Mouse (Mus musculus): Measurements from ENCODE around the gene Auh.
A peak's percentile ranks its signal among the peaks of the same experiment; 100 is the strongest.

Auh gene

DNA sequence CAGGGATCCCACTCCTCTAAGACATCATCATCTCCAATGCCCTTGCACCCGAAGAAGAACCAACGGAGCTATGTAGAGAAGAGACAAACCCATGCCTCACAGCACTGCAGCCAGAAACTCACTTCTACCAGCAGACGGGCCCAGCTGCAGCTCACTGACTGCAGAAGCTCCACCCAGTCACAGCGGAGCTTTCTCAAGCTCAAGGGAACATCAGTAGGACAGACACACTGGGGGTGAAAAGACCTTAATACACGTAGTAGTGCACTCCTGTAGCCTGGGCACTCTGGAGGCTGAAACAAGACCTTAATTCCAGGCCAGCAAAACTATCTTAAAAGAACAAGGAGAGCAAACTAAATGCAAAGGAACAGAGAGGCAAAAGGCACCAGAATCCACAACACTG, 5.0 kb downstream of the Auh start:
- no peak for DNase-seq (ENCODE audit: inconsistent ontology term)

DNA sequence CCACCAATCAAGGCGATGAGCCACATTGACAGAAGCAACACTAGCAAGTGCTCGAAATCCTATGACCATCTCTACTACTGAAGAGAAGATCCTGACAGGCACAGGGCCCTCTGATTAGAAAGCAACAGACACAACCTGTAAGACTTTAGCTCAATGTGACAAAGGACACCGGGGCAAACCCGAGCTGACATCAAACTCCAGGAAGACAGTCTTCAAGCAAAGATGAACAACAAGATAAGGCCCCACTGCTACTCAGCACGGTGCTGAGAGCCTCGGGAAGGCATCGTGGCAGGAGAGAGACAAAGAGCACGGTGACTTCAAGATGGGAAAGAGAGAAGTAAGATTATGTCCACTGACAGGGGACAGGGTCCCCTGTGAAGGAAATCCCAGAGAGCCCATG, 7.5 kb downstream of the Auh start:
- DNase-seq (ENCODE audit: inconsistent ontology term): no peak

DNA sequence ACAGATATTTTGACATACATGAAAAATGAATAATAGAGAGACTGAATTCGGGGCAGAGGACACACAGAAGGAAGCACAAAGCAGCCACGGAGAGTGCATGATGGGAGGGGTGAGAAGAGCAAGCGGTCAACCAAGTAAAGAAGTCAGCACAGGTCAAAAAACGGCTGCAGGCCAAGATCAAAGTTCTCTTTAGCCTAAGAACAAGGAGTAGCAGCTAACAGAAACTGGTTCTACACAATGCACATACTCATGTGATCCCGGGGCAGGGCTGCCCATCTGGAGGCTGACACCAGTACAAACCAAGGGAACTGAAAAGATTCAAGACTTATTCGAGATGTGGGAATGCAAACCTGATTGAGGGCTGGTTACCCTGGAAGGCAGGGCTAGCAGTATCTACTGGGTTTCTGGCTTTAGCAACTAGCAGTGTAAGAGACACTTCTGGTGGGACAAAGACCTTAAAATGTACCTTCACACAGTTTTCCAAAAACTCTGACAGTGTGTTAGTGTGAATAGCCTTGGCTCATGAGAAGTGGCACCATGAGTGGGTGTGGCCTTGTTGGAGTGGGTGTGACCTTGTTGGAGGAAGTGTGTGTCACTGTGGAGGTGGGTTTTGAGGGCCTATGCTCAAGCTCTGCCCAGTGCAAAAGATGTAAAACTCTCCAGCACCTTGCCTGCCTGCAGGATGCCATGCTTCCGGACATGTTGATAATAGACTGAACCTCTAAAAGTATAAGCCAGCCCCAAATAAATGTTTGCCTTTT, 8.2 kb downstream of the Auh start:
- no peak for DNase-seq (ENCODE audit: inconsistent ontology term)

DNA sequence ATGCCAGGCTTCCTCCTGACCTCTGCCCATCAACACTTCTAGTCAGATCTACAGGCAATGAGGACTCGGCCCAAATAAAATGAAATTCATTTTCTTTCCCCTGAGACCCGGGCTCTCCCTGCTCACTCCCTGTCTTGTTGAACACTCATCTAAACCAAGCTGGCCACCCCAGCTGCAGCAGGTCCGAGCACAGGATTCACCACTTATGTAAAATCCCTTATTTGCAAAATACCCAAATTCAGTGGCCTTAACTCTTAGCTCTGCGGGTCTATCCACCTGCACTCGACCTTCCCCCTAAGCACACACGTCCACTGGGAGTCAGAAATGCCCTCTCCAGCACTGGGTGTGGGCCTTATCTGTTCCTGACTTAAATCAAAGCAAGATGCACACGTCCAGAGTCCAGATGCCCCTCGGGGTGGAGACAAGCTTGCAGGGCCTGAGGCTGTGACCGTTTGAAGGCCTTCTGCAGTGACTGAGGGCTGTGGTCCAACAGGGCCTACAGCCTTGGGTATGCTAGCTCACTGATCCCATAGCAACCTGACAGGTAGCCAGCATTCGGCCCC, 9.6 kb downstream of the Auh start:
- no peak for DNase-seq (ENCODE audit: inconsistent ontology term)

DNA sequence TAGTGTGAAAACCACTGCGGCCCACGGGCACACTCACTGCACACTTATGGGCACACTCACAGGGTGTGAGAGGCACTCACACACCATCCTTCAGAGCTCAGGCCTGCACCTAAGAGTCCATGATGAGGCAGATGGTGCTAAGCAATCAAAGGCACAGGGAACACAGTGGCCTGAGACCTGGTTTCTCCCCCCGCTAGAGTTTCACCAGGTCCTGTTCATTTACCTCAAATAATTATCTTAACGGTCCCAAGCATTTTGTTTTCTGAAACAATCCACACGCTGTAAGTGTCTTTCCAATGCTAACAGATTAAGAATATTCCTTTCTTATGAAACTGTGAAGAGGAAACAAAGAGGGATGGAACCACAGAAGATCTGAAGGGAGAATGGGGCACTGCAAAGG, 11.1 kb downstream of the Auh start:
- no peak for DNase-seq (ENCODE audit: inconsistent ontology term)

DNA sequence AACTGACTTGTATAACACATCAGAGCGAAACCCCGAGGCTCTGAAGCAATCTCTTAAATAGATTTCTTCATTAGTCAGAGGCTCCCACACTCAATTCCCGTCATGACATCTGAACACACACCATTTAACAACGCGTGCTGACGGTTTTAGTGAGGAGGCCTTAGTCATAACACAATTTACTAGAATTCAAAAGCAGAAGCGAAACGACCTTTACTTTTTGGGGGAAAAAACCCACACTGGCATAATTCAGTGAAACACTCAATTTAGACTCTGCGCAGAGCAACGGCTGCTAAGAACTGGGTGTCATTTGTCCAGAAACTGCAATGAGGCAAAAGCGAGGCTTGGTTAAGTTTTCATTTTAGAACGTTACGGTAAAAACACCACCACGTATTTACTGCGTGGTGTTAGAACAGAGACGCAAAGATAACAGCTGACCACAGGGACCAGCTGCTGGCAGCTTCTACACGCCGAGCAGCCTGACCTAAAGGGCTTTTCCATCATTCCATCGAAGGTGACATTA, 14.8 kb downstream of the Auh start:
- no peak for DNase-seq (ENCODE audit: inconsistent ontology term)

DNA sequence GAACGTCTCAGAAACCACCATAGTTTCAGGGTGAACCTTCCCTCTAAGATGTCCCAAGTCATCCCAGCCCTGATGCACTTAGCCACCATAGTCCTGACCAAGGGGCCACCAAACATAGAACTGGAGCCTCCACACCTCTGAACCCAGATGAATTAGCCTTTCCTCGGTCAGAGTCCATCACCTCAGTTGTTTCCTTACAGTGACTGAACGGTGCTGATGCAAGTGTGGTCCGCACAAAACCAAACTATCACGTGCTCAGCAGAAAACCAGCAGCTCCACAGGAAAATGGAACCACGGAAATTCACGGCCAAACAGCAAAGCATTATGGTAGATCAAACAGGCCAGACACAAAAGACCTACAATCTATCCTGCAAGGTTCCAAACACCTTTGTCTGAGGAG, 15.6 kb downstream of the Auh start:
- DNase-seq (ENCODE audit: inconsistent ontology term): no peak

DNA sequence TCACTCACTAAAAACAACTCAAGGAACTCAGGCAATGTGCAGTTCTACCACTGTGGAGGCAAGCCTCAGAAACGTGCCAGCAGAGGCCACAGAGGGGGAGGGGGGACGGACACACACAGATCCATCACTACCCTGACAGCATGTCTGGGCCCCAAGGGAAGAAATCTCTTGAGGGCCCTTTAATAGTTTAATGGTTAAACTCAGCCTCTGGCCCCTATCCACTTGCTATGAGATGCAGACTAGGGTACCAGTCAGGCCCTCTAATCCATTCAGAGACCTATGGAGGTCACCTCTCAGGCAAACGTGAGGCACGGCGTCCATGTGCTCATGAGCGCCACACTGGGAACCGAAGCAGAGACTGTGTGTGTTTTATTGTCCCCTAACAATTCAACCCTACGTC, 17.0 kb downstream of the Auh start:
- DNase-seq (ENCODE audit: inconsistent ontology term): no peak

DNA sequence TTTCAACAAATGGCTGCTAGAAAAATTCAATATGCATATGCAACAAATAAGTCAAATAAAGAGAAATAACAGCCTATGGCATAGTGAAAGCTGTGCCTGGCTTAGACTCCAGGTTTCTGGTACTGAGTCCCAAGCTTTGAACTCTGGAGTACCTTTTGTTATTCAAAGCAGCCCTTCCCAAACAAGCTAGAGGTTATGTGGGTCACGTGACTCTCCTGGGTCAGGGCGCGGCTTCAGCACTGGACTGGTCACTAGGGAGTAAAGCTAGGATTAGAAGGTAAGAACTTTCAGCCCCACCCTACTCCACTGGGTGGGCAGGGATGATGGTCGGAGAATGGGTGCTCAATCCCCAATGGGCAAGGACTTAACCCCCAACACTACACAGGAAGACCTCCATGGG, 18.2 kb downstream of the Auh start:
- no peak for DNase-seq (ENCODE audit: inconsistent ontology term)

DNA sequence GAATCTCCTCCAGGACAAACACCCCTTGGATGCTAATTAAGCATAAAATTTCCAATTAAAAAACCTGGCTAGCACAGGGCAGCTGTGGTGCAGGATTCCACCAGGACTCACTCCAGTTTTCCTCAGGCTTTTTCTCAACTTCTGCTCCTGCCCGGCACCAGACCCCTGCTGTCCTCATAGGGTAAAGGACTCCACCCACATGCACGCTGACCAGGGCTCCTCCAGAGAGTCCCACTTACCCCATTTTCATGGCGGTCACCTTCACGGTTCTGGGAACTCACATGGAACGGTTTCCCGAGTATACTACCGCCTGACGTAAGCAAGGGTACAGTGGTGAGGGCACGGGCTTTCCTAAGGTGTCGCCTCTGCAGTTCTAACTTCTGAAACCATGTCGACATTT, 23.2 kb downstream of the Auh start:
- DNase-seq (ENCODE audit: inconsistent ontology term): no peak

DNA sequence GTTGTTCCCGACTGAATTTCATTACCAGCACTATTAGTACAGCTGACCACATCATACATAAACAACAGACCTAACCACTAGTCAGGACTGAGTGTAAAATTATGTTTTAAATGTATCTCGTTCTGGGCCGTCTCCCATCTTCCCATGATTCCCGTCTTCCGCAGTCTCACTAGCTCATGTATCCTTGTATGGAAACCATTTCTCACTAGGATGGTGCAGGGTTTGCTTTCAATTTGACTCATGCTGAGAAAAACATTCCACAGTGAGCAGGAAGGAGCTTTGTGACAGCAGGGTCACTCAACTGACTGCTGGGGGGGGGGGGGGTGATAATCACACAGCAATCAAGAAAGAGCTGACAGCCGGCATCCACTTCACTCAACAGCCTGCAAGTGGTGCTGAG, 25.3 kb downstream of the Auh start:
- peak; percentile 47 for DNase-seq (ENCODE audit: inconsistent ontology term)

DNA sequence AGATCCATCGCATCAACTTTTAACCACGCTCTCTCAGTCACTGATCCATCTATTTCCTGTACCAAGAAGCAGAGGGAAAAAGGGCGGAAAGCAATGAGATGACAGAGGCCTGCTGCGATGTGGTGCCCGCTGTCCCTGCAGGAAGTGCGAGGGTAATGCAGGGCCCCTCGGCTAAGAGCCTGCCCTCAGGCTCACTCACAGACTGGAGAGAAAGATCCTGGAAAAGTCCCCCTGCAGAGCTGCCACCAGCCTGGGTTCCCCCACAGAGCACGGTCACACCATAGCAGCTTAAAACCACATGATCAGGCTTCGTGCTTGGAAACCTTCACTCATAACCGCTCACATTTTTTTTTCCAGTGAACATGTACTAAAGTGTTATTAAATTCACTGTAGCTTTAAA, 25.7 kb downstream of the Auh start:
- DNase-seq (ENCODE audit: inconsistent ontology term): peak; percentile 36

DNA sequence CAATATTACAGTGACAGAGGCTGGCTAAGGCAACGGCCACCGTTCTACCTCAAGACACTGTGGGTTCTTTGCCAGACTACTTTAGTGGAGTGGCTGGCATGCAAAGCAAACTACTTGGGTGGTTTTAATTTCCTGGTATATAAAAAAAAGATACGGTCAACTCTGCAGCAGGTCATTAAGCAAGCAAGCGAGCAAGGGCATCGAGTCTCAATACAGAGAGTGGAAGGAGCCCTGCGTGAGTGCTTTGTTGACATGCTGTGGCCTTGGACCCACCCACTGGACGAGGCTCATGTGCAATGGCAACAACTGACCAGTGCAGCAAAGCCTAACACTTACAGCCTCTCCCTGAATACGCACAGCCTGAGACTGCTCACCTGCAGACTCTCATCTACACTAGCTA, 27.0 kb downstream of the Auh start:
- no peak for DNase-seq (ENCODE audit: inconsistent ontology term)

DNA sequence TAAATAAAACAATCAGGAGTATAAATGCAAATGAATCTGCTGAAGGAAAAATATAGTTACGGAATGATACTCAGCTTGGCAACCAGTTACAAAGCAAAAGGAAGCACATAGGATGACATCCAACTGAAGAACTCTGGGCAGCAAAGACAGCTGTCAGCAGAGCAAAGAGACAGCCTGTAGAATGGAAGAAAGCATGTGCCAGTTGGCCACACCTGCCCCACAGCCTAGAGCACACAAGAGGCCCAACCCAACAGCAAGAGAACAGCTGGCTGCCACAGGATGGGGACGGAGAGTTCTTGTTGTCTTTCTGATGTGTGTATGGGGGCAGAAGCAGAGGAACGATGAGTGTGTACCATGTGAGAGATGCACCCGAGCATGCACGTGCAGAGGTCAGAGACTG, 29.8 kb downstream of the Auh start:
- no peak for DNase-seq (ENCODE audit: inconsistent ontology term)

DNA sequence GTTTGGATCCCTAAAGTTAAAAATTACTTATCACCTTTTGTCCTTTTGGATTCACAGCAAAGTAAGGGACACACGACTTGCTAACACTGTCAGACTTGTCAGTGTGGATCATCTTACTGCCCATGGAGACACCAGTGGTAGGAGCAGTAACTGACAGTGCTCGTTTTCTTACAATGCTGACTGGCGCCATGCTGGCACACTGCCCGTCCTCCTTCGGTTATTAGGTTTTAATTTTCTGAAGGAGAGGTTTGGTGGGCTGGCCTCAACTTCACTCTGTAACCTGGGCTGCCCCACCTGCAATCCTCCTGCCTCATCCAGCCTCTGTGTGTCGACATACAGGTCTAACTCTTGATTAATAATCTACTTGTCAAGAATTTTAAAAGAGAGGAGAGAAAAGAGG, 31.7 kb downstream of the Auh start:
- DNase-seq (ENCODE audit: inconsistent ontology term): no peak

DNA sequence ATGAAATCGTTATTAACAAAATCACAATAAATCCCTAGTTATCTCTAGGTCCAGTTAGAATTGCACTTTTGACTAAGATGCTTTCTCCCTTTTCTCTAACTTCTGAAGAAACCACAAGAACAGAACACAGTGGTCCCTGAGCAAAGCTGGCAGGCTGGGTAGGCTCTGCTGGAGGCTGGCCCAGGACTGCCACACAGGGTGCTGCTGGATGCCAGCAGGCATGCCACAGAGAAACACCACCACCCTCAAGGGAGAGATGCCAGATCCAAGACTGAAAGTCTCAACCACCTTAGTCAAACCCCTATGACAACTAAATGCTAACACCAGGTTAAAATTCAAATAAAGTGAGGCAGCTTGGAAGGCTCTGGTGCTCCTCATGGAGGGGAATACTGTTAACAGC, 36.7 kb downstream of the Auh start:
- no peak for DNase-seq (ENCODE audit: inconsistent ontology term)

DNA sequence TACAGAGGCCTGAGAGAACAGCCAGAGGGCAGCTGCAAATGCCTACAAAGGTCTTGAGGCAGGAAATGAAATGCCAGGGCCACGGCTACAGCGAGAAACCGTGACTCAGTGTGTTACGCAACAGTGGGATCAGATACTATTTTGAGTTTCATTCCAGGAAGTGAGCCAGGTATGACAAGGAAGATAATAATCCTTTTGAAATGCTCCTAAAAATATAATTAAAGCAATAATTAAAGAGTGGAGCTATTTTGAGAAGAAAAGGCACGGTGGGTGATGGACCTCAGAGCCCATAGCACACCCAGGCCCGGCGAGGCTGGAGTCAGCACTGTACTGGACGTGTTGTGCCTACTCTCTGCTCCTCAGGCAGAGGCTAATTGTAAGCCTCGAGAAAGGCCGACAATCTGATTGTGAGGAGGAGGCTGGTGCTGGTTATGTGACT, 37.4 kb downstream of the Auh start:
- DNase-seq (ENCODE audit: inconsistent ontology term): peak; percentile 85

DNA sequence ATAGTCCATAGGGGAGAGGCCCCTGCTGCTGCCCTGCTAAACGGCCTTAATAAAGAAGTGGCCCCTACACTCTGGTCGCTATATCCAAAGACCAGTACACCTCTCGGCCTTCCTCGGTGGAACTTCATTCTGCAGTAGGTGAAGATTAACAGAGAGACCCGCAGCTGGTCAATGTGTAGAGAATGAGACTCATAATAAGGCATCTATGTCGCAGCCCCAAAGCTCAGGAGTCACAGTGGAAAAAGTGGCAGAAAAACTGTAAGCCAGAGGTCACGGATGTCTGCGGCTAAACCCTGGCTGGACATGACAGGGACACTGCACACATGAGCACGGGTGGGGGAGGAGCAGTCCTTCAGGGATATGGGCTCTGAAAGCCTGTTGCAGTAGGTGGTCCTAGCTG, 39.2 kb downstream of the Auh start:
- DNase-seq (ENCODE audit: inconsistent ontology term): no peak

DNA sequence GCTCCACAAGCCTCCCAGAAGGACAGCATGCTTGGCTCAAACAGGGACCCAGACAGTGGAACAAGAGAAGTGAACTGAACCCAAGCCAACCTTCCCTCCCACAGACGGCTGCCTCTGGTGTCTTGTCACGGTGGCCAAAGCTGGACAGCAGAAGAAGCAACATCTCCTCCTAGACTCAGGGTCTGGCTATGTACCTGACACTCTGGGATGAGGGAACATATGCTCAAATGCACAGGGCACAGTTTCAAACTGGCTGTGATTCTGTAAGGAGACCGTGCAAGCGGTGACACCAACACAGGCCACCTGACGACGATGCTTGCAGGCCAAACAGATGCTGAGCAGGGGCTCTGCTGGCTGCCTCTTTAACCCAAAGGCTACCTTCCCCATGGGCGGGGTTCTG, 42.7 kb downstream of the Auh start:
- no peak for DNase-seq (ENCODE audit: inconsistent ontology term)

DNA sequence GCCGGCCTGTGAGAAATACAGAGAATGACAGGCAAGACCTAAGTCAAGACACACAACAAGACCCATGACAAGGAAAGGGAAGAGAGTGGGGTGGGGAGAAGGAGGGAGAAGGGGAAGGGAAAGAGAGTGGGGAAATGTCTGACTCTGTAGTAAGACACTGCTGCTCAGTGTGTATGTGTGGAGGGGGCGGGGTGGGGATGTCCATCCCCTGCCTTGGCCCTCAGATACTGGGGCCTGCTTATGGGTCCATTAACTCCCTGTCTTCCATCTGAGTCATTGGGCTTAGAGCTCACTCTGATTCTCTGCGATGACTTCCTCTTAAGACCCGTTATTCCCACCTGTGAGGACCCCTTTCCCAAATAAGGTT, 45.5 kb downstream of the Auh start:
- no peak for DNase-seq (ENCODE audit: inconsistent ontology term)

DNA sequence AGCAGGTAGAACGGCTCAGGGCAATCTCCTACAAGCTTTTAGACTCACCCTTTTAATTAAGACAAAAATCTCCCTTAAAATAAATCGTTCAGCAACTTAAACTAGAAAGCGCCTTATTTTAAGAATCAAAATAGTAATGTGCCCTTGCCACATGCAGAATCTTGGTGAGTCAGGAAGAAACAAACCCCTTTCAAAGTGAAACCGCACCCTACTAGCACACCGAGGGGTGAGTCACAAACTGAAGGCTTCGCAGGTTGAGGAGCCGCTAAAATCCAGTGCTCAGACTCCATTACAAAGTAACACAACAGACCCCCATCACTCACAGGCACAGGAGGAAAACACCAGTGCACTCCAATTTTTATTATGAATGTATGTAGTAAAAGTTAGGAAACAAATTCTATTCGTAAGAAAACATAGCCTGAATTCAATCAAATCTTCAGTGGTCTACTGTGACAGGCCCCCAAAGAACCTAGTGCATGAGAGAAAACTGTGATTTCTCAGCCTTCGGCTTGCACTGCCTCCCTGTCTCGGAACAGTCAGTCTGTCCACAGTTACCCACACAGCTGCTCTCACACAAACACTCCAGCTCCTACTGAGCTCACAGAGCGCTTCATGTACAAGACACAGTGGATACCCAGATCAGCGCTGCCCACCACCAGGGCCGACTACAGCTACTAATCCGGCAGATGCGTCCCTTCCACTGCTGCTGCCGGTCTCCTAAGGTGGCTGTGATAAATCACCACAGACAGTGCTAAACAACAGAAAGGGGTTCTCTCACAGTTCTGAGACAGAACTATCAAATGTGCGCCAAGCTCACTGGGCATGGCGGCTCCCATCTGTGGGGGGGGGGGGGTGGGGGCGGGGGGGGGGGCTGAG, 46.2 kb downstream of the Auh start:
- DNase-seq (ENCODE audit: inconsistent ontology term): no peak

DNA sequence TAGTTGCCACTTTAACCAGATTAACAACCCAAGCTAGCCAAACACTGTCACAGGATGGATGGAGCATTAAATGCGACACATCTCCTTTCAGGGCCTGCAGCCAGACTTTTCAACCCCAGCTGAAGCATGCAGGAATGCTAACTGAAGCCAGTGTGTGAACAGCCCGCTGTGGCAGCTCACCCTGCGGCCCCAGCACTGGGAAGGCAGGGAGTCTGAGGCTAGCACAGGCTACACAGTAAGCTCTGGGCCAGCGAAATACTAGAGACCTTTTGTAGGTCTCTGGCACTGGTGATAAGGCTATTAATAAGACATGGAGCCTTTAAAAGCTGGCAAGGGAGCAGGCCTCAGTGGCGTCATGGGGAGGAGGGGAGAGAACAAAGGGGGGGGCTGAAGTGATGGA, 49.1 kb downstream of the Auh start:
- peak; percentile 79 for DNase-seq (ENCODE audit: inconsistent ontology term)

DNA sequence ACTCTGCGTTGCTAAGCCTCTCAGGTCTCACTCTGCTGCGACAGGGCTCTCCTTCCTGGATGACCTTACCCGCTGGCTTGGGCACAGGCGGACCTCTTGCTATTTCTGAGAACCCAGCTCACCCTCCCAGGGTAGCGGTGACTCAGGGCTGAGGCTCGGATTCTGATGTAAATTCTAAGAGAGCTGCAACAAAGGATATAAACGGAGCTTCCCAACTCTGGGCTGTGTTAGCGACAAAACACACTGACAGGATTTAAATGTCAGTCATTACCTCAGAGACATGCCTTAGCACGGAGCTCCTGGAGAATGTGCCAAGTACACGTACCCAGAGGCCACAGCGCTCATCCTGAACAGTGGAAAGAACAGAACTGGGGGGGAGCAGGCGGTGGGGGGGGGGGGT, 49.6 kb downstream of the Auh start:
- peak; percentile 83 for DNase-seq (ENCODE audit: inconsistent ontology term)

Data from Muller cell, postnatal 12 days (primary cell).